Mouse (Mus musculus): ENCODE measurements around the gene Cacna1s. TPM values are rescaled to one million over a fixed set of nuclear protein-coding genes. Genes with fewer than 3 reads are reported as not detected.

Gene Cacna1s
- polyA plus RNA-seq, 1 experiment from 2014 or later = 0.10 TPM

DNA sequence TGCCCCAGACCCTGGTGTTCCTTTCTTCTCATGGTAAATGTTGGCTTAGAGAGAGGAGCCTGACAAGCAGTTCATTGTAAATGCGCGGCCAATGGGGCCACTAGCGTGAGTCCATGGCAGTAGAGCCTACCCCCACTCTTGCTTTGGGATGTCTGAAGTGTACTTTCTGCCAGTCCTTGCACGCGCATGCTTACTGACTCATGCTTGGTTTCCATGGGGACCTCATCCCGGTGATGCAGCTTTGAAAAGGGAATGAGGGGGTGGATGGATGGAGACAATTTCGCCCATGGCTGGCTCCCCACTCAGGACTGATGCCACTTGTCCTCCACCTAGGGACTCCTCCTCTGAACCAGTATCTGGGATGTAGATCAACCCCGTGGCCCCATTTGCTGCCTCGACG is 91.0 kb downstream of the Cacna1s start:
- WGBS = 90% methylated on average over 10 of the region's 10 CpGs
- Histone ChIP-seq H3K9me3 (no peaks in the 10 kb centered on the region), H3K27me3 (replicated peaks) (no peaks in the 10 kb centered on the region), H3K4me3 (replicated peaks) (no peak overlapping the region), H3K9ac (no peak overlapping the region), H3K4me1 (peaks cover 25% of the 10 kb centered on the region), H3K27ac (no peak overlapping the region), H3K4me2 (no peak overlapping the region), H3K36me3 (peaks cover 4% of the 10 kb centered on the region; the same call in 1 of the 2 replicates)
- no peak for ATAC-seq (ENCODE audit: insufficient read depth, low FRiP score, low read depth)

DNA sequence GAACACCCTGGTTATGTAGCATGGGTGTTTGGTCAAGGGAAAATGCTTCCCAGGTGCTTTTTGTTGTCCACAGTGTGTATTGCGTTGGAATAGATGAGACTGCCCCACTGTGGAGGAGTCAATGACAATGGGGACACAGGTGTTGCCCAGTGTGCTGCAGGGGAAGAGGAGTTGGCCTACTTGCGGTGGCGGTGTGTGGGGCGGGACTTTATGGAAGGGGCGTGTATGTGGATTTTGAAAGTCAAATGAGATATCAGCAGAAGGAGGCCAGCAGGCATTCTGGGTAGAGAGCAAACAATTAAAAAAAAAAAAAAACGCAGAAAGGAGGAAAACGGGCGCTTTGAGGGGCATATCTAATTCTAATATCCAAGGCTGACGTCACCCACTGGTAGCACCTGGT is 97.2 kb downstream of the Cacna1s start:
- Histone ChIP-seq H3K4me1 (no peaks in the 10 kb centered on the region), H3K27ac (no peak overlapping the region), H3K9ac (no peak overlapping the region), H3K4me3 (replicated peaks) (no peak overlapping the region), H3K36me3 (peaks cover 12% of the 10 kb centered on the region; the same call in 1 of the 2 replicates), H3K27me3 (replicated peaks) (no peaks in the 10 kb centered on the region), H3K4me2 (no peak overlapping the region), H3K9me3 (no peaks in the 10 kb centered on the region)
- no peak for ATAC-seq (ENCODE audit: insufficient read depth, low FRiP score, low read depth)
- 82% methylated on average over 9 of the region's 9 CpGs for WGBS

DNA sequence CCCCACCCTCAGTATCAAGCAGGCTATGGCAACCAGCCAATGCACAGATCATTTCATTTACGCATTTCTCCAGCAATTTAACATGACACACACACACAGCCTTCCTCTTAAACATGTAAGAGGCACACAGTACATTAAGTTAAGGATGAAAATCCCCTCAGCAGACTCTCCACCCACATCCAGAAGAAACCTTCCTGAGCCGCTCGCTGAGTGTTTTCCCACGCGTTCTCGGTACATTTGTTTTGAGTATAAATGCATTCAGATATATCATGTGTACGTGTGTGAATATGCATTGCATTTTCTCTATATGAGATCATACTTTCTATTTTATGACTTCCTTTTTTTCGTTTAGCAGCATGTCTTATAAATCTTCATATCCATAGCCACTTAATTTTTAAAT is 98.8 kb downstream of the Cacna1s start:
- no peaks in the 10 kb centered on the region for H3K9me3 ChIP-seq
- H3K4me1 ChIP-seq = no peaks in the 10 kb centered on the region
- H3K27me3 ChIP-seq (replicated peaks) = no peaks in the 10 kb centered on the region
- H3K27ac ChIP-seq = no peak overlapping the region
- H3K9ac ChIP-seq = no peak overlapping the region
- WGBS = 70% methylated on average over 8 of the region's 8 CpGs
- H3K4me3 ChIP-seq (replicated peaks) = no peak overlapping the region
- H3K4me2 ChIP-seq = no peak overlapping the region
- no peak for ATAC-seq (ENCODE audit: insufficient read depth, low FRiP score, low read depth)
- H3K36me3 ChIP-seq = peaks cover 12% of the 10 kb centered on the region; the same call in 1 of the 2 replicates

DNA sequence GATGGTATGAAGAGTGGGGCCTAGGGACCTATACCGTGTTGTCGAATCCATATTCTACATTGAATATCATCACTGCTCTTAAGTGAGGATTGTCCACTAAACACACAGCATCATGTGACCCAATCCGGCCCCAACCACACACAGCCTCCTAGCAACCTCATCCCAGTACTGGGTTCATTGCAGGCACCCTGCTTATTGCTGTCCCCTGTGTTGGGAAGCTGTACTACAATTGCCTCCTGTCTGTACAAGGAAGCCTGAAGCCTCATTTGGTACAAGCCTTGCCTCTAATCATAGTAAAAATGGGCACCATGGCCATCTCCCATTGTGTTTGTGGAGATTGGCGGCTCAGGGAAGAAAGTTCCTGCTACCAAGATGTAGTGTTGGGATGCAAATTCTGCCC is 103.8 kb downstream of the Cacna1s start:
- Histone ChIP-seq H3K27ac (no peak overlapping the region), H3K4me2 (no peak overlapping the region), H3K36me3 (no peaks in the 10 kb centered on the region), H3K9ac (no peak overlapping the region), H3K4me1 (no peaks in the 10 kb centered on the region), H3K9me3 (no peaks in the 10 kb centered on the region), H3K27me3 (replicated peaks) (no peaks in the 10 kb centered on the region), H3K4me3 (replicated peaks) (no peak overlapping the region)
- no peak for ATAC-seq (ENCODE audit: insufficient read depth, low FRiP score, low read depth)
- 93% methylated on average over 4 of the region's 4 CpGs for WGBS

DNA sequence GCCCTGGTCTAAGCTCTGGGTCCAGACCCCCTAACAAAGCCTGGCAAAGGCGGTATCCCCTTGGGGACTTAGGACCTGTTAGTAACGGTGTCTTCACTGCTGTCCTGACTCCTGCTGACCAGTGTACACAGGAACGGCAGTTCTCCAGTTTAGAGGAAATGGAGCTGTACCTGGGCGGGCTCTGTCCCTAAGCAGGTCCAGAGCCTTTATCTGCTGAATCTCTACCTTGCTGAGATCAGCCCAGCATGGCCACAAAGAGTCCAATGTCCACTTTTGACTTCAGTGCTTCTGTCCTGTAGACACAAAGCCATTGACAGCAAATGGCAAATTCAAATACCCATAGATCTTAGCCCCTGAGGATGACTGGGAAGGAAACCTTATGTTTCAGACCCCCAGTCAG is 104.4 kb downstream of the Cacna1s start:
- H3K9me3 ChIP-seq = no peaks in the 10 kb centered on the region
- no peak overlapping the region for H3K9ac ChIP-seq
- H3K4me1 ChIP-seq = no peaks in the 10 kb centered on the region
- H3K4me2 ChIP-seq = no peak overlapping the region
- no peak overlapping the region for H3K27ac ChIP-seq
- WGBS = 85% methylated on average over 4 of the region's 4 CpGs
- no peak for ATAC-seq (ENCODE audit: insufficient read depth, low FRiP score, low read depth)
- H3K27me3 ChIP-seq (replicated peaks) = no peaks in the 10 kb centered on the region
- H3K4me3 ChIP-seq (replicated peaks) = no peak overlapping the region
- no peaks in the 10 kb centered on the region for H3K36me3 ChIP-seq

DNA sequence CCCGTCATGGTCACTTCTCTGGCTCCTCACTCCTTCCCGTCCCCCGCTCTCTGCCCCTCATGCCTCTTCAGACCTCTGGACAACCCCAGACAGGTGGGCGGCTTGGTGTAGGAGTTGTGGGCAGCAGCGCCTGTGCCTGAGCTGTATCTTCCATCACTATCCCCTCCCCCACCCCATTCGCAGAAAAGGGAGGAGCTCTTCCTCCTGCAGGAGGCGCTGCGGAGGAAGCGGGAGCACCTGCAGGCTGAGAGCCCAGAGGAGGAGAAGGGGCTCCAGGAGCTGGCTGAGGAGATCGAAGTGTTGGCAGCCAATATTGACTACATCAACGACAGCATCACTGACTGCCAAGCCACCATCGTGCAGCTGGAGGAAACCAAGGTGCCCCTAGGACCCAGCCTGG is 107.3 kb downstream of the Cacna1s start:
- no peak for ATAC-seq (ENCODE audit: insufficient read depth, low FRiP score, low read depth)
- H3K9ac ChIP-seq = no peak overlapping the region
- H3K4me3 ChIP-seq (replicated peaks) = no peak overlapping the region
- 53% methylated on average over 12 of the region's 12 CpGs for WGBS
- no peaks in the 10 kb centered on the region for H3K36me3 ChIP-seq
- H3K27me3 ChIP-seq (replicated peaks) = no peaks in the 10 kb centered on the region
- H3K4me1 ChIP-seq = no peaks in the 10 kb centered on the region
- H3K27ac ChIP-seq = no peak overlapping the region
- H3K9me3 ChIP-seq = no peaks in the 10 kb centered on the region
- no peak overlapping the region for H3K4me2 ChIP-seq

DNA sequence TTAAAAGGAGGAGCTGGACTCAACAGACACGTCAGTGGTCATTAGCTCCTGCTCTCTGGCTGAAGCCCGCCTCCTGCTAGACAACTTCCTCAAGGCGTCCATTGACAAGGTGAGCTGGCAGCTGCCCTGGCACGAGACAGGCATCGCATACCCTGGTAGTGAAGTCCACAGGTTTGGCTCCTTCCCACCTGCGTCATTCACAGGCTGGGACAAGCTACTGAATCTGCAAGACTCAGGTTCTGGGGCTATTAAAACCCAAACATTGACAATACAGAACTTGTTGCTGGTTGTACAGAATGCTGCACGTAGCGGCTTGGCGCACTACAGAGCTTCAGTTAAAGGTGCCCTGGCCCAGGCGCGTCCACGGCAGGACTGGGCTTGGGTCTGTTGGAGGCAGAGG is 107.7 kb downstream of the Cacna1s start:
- H3K4me1 ChIP-seq = no peaks in the 10 kb centered on the region
- H3K4me2 ChIP-seq = no peak overlapping the region
- H3K27ac ChIP-seq = no peak overlapping the region
- 87% methylated on average over 12 of the region's 12 CpGs for WGBS
- no peak overlapping the region for H3K4me3 ChIP-seq (replicated peaks)
- H3K36me3 ChIP-seq = no peaks in the 10 kb centered on the region
- no peaks in the 10 kb centered on the region for H3K27me3 ChIP-seq (replicated peaks)
- H3K9ac ChIP-seq = no peak overlapping the region
- no peak for ATAC-seq (ENCODE audit: insufficient read depth, low FRiP score, low read depth)
- H3K9me3 ChIP-seq = no peaks in the 10 kb centered on the region

DNA sequence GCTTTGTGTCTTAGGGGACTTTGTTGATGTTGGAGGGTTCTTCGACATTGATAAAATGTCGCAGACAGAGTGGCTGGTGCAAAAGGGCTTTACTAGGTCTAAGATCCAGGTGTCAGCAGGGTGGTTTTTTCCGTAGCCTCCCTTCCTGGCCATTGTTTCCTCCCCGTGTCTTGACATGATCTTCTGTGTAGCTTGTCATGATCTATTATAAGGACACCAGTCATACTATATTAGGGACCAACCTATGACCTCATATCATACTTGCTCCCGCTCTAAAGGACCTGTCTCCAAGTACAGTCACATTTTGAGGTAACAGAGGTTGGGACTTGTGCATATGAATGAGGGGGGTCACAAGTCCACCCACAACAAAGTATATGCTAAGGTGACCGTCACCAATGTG is 108.4 kb downstream of the Cacna1s start:
- H3K4me2 ChIP-seq = no peak overlapping the region
- H3K27ac ChIP-seq = no peak overlapping the region
- 76% methylated on average over 6 of the region's 6 CpGs for WGBS
- no peak for ATAC-seq (ENCODE audit: insufficient read depth, low FRiP score, low read depth)
- no peak overlapping the region for H3K4me3 ChIP-seq (replicated peaks)
- no peaks in the 10 kb centered on the region for H3K4me1 ChIP-seq
- no peak overlapping the region for H3K9ac ChIP-seq
- no peaks in the 10 kb centered on the region for H3K36me3 ChIP-seq
- H3K27me3 ChIP-seq (replicated peaks) = no peaks in the 10 kb centered on the region
- H3K9me3 ChIP-seq = no peaks in the 10 kb centered on the region

DNA sequence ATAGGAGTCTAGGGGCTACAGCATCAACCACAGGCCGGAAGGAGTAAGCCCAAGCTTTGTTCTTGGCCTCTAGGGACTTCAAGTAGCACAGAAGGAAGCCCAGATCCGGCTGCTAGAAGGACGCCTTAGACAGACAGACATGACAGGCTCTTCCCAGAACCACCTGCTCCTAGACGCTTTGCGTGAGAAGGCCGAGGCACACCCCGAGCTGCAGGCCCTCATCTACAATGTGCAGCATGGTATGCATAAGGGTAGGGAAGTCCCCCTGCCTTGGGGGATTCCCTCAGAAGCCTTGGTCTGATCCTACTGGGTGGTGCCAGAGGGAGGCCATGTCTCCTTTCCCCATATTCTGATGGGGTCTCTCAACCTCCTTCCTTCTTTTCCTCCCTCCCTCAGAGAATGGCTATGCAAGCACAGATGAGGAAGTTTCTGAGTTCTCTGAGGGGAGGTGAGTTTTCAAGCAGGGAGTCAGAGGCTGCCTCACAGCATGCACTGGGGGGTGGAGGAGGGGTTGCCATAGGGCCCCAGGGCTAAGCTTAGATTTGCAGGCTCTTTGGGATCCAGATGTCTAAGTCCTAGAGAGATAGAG is 108.9 kb downstream of the Cacna1s start:
- no peak overlapping the region for H3K4me3 ChIP-seq (replicated peaks)
- no peak overlapping the region for H3K4me2 ChIP-seq
- no peak overlapping the region for H3K27ac ChIP-seq
- H3K27me3 ChIP-seq (replicated peaks) = no peaks in the 10 kb centered on the region
- H3K9me3 ChIP-seq = no peaks in the 10 kb centered on the region
- no peaks in the 10 kb centered on the region for H3K4me1 ChIP-seq
- no peak for ATAC-seq (ENCODE audit: insufficient read depth, low FRiP score, low read depth)
- 94% methylated on average over 7 of the region's 7 CpGs for WGBS
- no peak overlapping the region for H3K9ac ChIP-seq
- no peaks in the 10 kb centered on the region for H3K36me3 ChIP-seq

DNA sequence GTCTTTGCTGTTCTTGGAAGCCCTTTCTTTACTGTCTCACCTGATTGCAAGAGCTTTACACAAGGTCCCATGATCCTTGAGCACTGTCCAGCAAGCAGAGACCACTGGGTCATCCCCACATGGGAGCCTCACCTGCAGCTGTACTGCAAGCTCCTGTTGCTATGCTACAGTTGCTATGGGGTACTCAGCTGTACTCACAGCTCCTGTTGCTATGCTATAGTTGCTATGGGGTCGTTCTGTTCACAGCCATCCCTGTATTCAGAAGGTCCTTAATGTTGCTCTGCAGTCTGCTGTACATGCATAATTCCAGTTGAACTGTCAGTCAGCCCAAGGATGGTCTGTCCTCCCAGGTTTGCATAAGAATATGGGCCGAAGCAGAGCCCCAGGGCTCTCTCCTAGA is 112.9 kb downstream of the Cacna1s start:
- Histone ChIP-seq H3K4me3 (replicated peaks) (no peak overlapping the region), H3K4me1 (no peaks in the 10 kb centered on the region), H3K27me3 (replicated peaks) (no peaks in the 10 kb centered on the region), H3K9ac (no peak overlapping the region), H3K9me3 (no peaks in the 10 kb centered on the region), H3K36me3 (no peaks in the 10 kb centered on the region), H3K27ac (no peak overlapping the region), H3K4me2 (no peak overlapping the region)
- 70% methylated on average over 2 of the region's 2 CpGs for WGBS
- ATAC-seq (ENCODE audit: insufficient read depth, low FRiP score, low read depth) = no peak

DNA sequence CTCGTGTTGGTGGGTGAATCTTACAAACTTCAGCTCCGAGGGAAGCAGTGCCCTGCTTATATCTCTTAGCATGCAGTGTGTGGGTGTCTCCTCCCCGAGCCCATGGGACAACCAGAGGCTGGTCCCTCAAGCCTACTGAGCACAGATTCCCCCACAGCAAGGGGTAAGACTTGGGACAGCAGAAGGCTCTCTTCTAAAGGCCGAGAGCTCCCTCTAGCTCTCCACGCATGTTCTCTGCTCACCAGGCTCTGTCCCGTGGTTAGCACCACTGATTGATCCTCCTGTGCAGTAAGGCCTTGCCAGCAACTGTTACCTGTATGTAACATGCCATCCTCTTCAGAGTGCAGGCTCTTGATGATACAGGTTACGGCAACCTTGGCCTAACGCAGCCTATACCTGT is 115.1 kb downstream of the Cacna1s start:
- H3K4me1 ChIP-seq = 0 out of 2 replicates have a peak, but pooled peaks cover under 1% of the 10 kb centered on the region
- H3K36me3 ChIP-seq = no peaks in the 10 kb centered on the region
- H3K9me3 ChIP-seq = no peaks in the 10 kb centered on the region
- no peaks in the 10 kb centered on the region for H3K27me3 ChIP-seq (replicated peaks)
- H3K9ac ChIP-seq = no peak overlapping the region
- no peak overlapping the region for H3K4me3 ChIP-seq (replicated peaks)
- 63% methylated on average over 8 of the region's 8 CpGs for WGBS
- no peak overlapping the region for H3K4me2 ChIP-seq
- no peak overlapping the region for H3K27ac ChIP-seq
- no peak for ATAC-seq (ENCODE audit: insufficient read depth, low FRiP score, low read depth)
